Mouse (Mus musculus) kidney, adult 2 months (tissue): ENCODE results near the gene Lsamp.

Experiments
- CTCF ChIP-seq: fragments of 200-500 bp; conservative IDR thresholded peaks from 2 replicates; pipeline ENCODE4 v1.5.1; 2011; ENCODE audit warnings: low read depth, mild to moderate bottlenecking, control low read depth, low read length, moderate library complexity, mixed read lengths; ENCODE audit not compliant: insufficient read depth, insufficient read length
- POLR2A ChIP-seq: fragments of 200-500 bp; IDR thresholded peaks from one replicate; pipeline ENCODE4 v1.6.1; 2011; ENCODE audit warnings: low read depth, low read length, control low read depth

- TF ChIP-seq CTCF (no peak), POLR2A (no peak)
Measured at GRCm38 (mm10) chr16:41467391-41467790, 1483.2 kb downstream of the Lsamp start.
